Mouse (Mus musculus) intestine, postnatal 0 days (tissue): Measurements from ENCODE around the gene Agap1. TPM values are rescaled to one million over a fixed set of nuclear protein-coding genes. Genes with fewer than 3 reads are reported as not detected.

Experiments used
- ATAC-seq: fragments of 200-750 bp; cut with Nextera tagmentation; 2 replicates; pipeline ENCODE4 v1.8.0; 2017; ENCODE audit warnings: mild to moderate bottlenecking, moderate TSS enrichment, moderate library complexity
- H3K27ac ChIP-seq: fragments of 300-500 bp; sonication (generic); 2 replicates; pipeline ENCODE4 v1.5.1; 2014; ENCODE audit warnings: mild to moderate bottlenecking, low read depth, low read length, moderate library complexity
- H3K27me3 ChIP-seq: fragments of 300-500 bp; sonication (generic); replicated peaks from 2 replicates; pipeline ENCODE4 v1.6.1; 2014; ENCODE audit warnings: low read length, mixed read lengths; ENCODE audit not compliant: control insufficient read depth, insufficient read depth
- H3K36me3 ChIP-seq: fragments of 300-500 bp; sonication (generic); 2 replicates; pipeline ENCODE4 v1.6.1; 2014; ENCODE audit warnings: mild to moderate bottlenecking, moderate library complexity; ENCODE audit not compliant: control insufficient read depth, insufficient read depth
- H3K4me1 ChIP-seq: fragments of 300-500 bp; sonication (generic); replicated peaks from 2 replicates; pipeline ENCODE4 v1.6.1; 2014; ENCODE audit warnings: antibody characterized with exemption, low read length, mixed read lengths; ENCODE audit not compliant: control insufficient read depth, insufficient read depth
- H3K4me2 ChIP-seq: fragments of 300-500 bp; sonication (generic); replicated peaks from 2 replicates; pipeline ENCODE4 v1.6.1; 2014; ENCODE audit warnings: low read depth, mild to moderate bottlenecking, moderate library complexity
- H3K4me3 ChIP-seq: fragments of 300-500 bp; sonication (generic); 2 replicates; pipeline ENCODE4 v1.5.1; 2014; ENCODE audit warnings: low read depth, low read length
- H3K9ac ChIP-seq: fragments of 300-500 bp; sonication (generic); 2 replicates; pipeline ENCODE4 v1.6.1; 2014; ENCODE audit warnings: mild to moderate bottlenecking, low read depth, low read length
- H3K9me3 ChIP-seq: fragments of 300-500 bp; sonication (generic); 2 replicates; pipeline ENCODE4 v1.6.1; 2016; ENCODE audit warnings: mixed run types; ENCODE audit not compliant: control insufficient read depth
- CTCF ChIP-seq: sonication (generic); IDR thresholded peaks from 2 replicates; pipeline ENCODE4 v1.5.1; 2016; ENCODE audit warnings: low read depth, mild to moderate bottlenecking, control low read depth, antibody characterized with exemption, moderate library complexity
- WGBS: fragments of 180-500 bp; shearing (Covaris S2); extraction: QIAGEN DNeasy Blood & Tissue Kit; methylation state at CpG from one replicate; pipeline ENCODE4 v1.1.7; 2014; 5-methylcytosine and 5-hydroxymethylcytosine counted together
- polyA plus RNA-seq: library from polyadenylated mRNA; unstranded; fragments of >200 nt; fragmentation: Nextera tagmentation; extraction: Ambion mirVana; gene quantifications from 2 replicates; pipeline ENCODE4 v1.2.1, GENCODE M21; 2015

The Agap1 gene
- polyA plus RNA-seq, 1 experiment from 2014 or later: 6.1 TPM

DNA sequence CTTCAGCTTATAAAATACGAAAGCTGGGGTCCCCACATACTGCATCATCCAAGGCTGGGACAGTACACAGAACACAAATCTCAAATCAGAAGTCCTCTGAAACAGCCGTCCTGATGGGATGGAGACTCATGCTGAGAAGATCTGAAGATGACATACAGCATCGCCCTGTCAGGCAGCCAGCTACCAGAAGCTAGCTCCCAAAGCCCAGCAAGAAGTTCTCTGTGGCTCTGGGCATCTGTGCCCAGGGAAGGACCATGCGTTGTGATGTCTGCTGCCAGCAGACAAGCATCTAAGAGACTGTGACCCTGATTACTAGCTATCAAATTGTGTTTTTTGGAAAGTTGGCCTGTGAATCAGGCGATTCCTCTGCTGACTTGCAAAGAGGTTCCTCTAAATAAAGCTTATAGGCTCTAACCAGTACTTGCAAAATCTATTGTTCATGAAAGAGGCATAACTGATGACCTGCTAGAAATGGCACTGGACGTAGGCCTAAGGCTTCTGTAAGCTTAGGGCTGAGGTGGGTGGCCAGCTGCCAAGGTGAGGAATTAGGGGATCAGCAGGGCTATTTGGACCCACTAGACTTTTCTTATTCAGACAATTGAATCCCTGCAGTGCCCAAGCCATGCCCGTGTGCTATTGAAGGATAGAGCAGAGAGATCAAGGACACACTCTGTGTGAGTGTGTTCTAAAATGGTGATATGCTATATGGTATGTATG lies 121.7 kb downstream of the Agap1 start:
- Histone ChIP-seq H3K27me3 (peaks cover 8% of the 10 kb centered on the region), H3K4me3 (no peak overlapping the region), H3K27ac (no peak overlapping the region), H3K4me2 (0 out of 2 replicates have a peak overlapping the region, but pooled peaks have one; percentile 35), H3K36me3 (no peaks in the 10 kb centered on the region), H3K9ac (no peak overlapping the region), H3K9me3 (no peaks in the 10 kb centered on the region), H3K4me1 (peaks cover 8% of the 10 kb centered on the region)
- 72% methylated on average over 7 of the region's 7 CpGs for WGBS
- ATAC-seq: no peak
- TF ChIP-seq CTCF: no peak

GRCm38 (mm10) chr1:89576985-89577384 lies 122.4 kb downstream of the Agap1 start:
- ATAC-seq: no peak; the same call in 1 of the 2 replicates
- peaks cover 8% of the 10 kb centered on the region for H3K4me1 ChIP-seq
- H3K9me3 ChIP-seq: no peaks in the 10 kb centered on the region
- 19% methylated on average over 4 of the region's 4 CpGs for WGBS
- no peaks in the 10 kb centered on the region for H3K36me3 ChIP-seq
- peak overlapping the region; percentile 35; the same call in 1 of the 2 replicates for H3K4me2 ChIP-seq
- H3K4me3 ChIP-seq: no peak overlapping the region
- no peak overlapping the region for H3K9ac ChIP-seq
- TF ChIP-seq CTCF: no peak
- peaks cover 15% of the 10 kb centered on the region for H3K27me3 ChIP-seq
- no peak overlapping the region for H3K27ac ChIP-seq

GRCm38 (mm10) chr1:89580031-89580998 lies 125.7 kb downstream of the Agap1 start:
- Histone ChIP-seq H3K27me3 (peaks cover 20% of the 10 kb centered on the region), H3K4me1 (peaks cover 4% of the 10 kb centered on the region; the same call in 1 of the 2 replicates), H3K27ac (peak overlapping the region; percentile 36), H3K9me3 (no peaks in the 10 kb centered on the region), H3K36me3 (no peaks in the 10 kb centered on the region), H3K4me3 (peak overlapping the region; percentile 64), H3K9ac (peak overlapping the region; percentile 53), H3K4me2 (peak overlapping the region; percentile 100)
- TF ChIP-seq CTCF: peak; percentile 36
- under 1% methylated on average over 136 of the region's 146 CpGs for WGBS
- peak; percentile 69 for ATAC-seq

- 2% methylated on average over 92 of the region's 95 CpGs for WGBS
- TF ChIP-seq CTCF: peak; percentile 82
- peak; percentile 44 for ATAC-seq
Observed at GRCm38 (mm10) chr1:89580999-89581765, 126.6 kb downstream of the Agap1 start.

GRCm38 (mm10) chr1:89581766-89582125 lies 127.1 kb downstream of the Agap1 start:
- no peak for TF ChIP-seq CTCF
- WGBS: 38% methylated on average over 6 of the region's 6 CpGs
- Histone ChIP-seq H3K4me2 (peak overlapping the region; percentile 100), H3K27ac (no peak overlapping the region), H3K36me3 (no peaks in the 10 kb centered on the region), H3K4me1 (no peaks in the 10 kb centered on the region), H3K27me3 (peaks cover 20% of the 10 kb centered on the region), H3K9ac (no peak overlapping the region), H3K4me3 (peak overlapping the region; percentile 64), H3K9me3 (no peaks in the 10 kb centered on the region)
- ATAC-seq: no peak

More at GRCm38 (mm10) chr1:89580999-89581765, 126.6 kb downstream of the Agap1 start:
- Histone ChIP-seq H3K9ac (peak overlapping the region; percentile 53), H3K36me3 (no peaks in the 10 kb centered on the region), H3K27ac (peak overlapping the region; percentile 36; the same call in 1 of the 2 replicates), H3K9me3 (no peaks in the 10 kb centered on the region), H3K4me2 (peak overlapping the region; percentile 100), H3K27me3 (peaks cover 20% of the 10 kb centered on the region), H3K4me1 (no peaks in the 10 kb centered on the region), H3K4me3 (peak overlapping the region; percentile 64)
